Mouse (Mus musculus): ENCODE data around the gene Cnr1. TPM values are rescaled to one million over a fixed set of nuclear protein-coding genes. Genes with fewer than 3 reads are reported as not detected.
A peak's percentile ranks its signal among the peaks of the same experiment; 100 is the strongest.

Gene Cnr1
- polyA plus RNA-seq, 1 experiment from 2014 or later: 15.9 TPM

GRCm38 (mm10) chr4:33903812-33904340 is 20.5 kb upstream of the Cnr1 start:
- no peak overlapping the region for H3K4me3 ChIP-seq (ENCODE audit: low read depth, low read length)
- no peaks in the 10 kb centered on the region for H3K9me3 ChIP-seq (ENCODE audit: control insufficient read depth, low read length)
- H3K27me3 ChIP-seq (ENCODE audit: control insufficient read depth, insufficient read depth, low read length): no peaks in the 10 kb centered on the region
- no peak for ATAC-seq (ENCODE audit: low FRiP score)
- H3K4me2 ChIP-seq: no peak overlapping the region
- H3K4me1 ChIP-seq (ENCODE audit: control insufficient read depth, insufficient read depth, low read length): no peaks in the 10 kb centered on the region
- H3K27ac ChIP-seq (ENCODE audit: low read depth, low read length): no peak overlapping the region
- no peak overlapping the region for H3K9ac ChIP-seq (ENCODE audit: low read length)
- H3K36me3 ChIP-seq (ENCODE audit: control insufficient read depth, insufficient read depth, low read length): no peaks in the 10 kb centered on the region
- 71% methylated on average over 1 of the region's 1 CpGs for WGBS
- no peak for DNase-seq (ENCODE audit: low spot score, missing footprints)

GRCm38 (mm10) chr4:33904826-33905225 is 19.6 kb upstream of the Cnr1 start:
- no peak overlapping the region for H3K4me3 ChIP-seq (ENCODE audit: low read depth, low read length)
- DNase-seq (ENCODE audit: low spot score, missing footprints): no peak
- no peaks in the 10 kb centered on the region for H3K36me3 ChIP-seq (ENCODE audit: control insufficient read depth, insufficient read depth, low read length)
- no peak overlapping the region for H3K4me2 ChIP-seq
- no peak overlapping the region for H3K27ac ChIP-seq (ENCODE audit: low read depth, low read length)
- no peaks in the 10 kb centered on the region for H3K4me1 ChIP-seq (ENCODE audit: control insufficient read depth, insufficient read depth, low read length)
- no peaks in the 10 kb centered on the region for H3K27me3 ChIP-seq (ENCODE audit: control insufficient read depth, insufficient read depth, low read length)
- WGBS: 79% methylated on average over 4 of the region's 4 CpGs
- H3K9ac ChIP-seq (ENCODE audit: low read length): no peak overlapping the region
- ATAC-seq (ENCODE audit: low FRiP score): no peak
- no peaks in the 10 kb centered on the region for H3K9me3 ChIP-seq (ENCODE audit: control insufficient read depth, low read length)

GRCm38 (mm10) chr4:33908786-33909185 is 15.6 kb upstream of the Cnr1 start:
- no peaks in the 10 kb centered on the region for H3K36me3 ChIP-seq (ENCODE audit: control insufficient read depth, insufficient read depth, low read length)
- no peaks in the 10 kb centered on the region for H3K27me3 ChIP-seq (ENCODE audit: control insufficient read depth, insufficient read depth, low read length)
- no peak overlapping the region for H3K4me2 ChIP-seq
- no peaks in the 10 kb centered on the region for H3K4me1 ChIP-seq (ENCODE audit: control insufficient read depth, insufficient read depth, low read length)
- no peak overlapping the region for H3K9ac ChIP-seq (ENCODE audit: low read length)
- ATAC-seq (ENCODE audit: low FRiP score) (no peak), DNase-seq (ENCODE audit: low spot score, missing footprints) (no peak)
- no peaks in the 10 kb centered on the region for H3K9me3 ChIP-seq (ENCODE audit: control insufficient read depth, low read length)
- WGBS: 45% methylated on average over 3 of the region's 3 CpGs
- no peak overlapping the region for H3K4me3 ChIP-seq (ENCODE audit: low read depth, low read length)
- H3K27ac ChIP-seq (ENCODE audit: low read depth, low read length): no peak overlapping the region

- H3K9ac ChIP-seq (ENCODE audit: low read length): no peak overlapping the region
- no peaks in the 10 kb centered on the region for H3K36me3 ChIP-seq (ENCODE audit: control insufficient read depth, insufficient read depth, low read length)
- no peak for DNase-seq (ENCODE audit: low spot score, missing footprints)
- no peak overlapping the region for H3K4me3 ChIP-seq (ENCODE audit: low read depth, low read length)
- H3K4me2 ChIP-seq: no peak overlapping the region
- no peaks in the 10 kb centered on the region for H3K9me3 ChIP-seq (ENCODE audit: control insufficient read depth, low read length)
- no peak for ATAC-seq (ENCODE audit: low FRiP score)
- no peak overlapping the region for H3K27ac ChIP-seq (ENCODE audit: low read depth, low read length)
- no peaks in the 10 kb centered on the region for H3K27me3 ChIP-seq (ENCODE audit: control insufficient read depth, insufficient read depth, low read length)
- H3K4me1 ChIP-seq (ENCODE audit: control insufficient read depth, insufficient read depth, low read length): no peaks in the 10 kb centered on the region
- 84% methylated on average over 5 of the region's 5 CpGs for WGBS
These were observed 8.7 kb upstream of the Cnr1 start for GRCm38 (mm10) chr4:33915730-33916129.

GRCm38 (mm10) chr4:33920807-33921206 is 3.6 kb upstream of the Cnr1 start:
- Histone ChIP-seq H3K4me1 (ENCODE audit: control insufficient read depth, insufficient read depth, low read length) (no peaks in the 10 kb centered on the region; the same call in 1 of the 2 replicates), H3K9me3 (ENCODE audit: control insufficient read depth, low read length) (no peaks in the 10 kb centered on the region), H3K4me3 (ENCODE audit: low read depth, low read length) (no peak overlapping the region), H3K9ac (ENCODE audit: low read length) (no peak overlapping the region), H3K27me3 (ENCODE audit: control insufficient read depth, insufficient read depth, low read length) (peaks cover 24% of the 10 kb centered on the region), H3K36me3 (ENCODE audit: control insufficient read depth, insufficient read depth, low read length) (no peaks in the 10 kb centered on the region), H3K4me2 (no peak overlapping the region), H3K27ac (ENCODE audit: low read depth, low read length) (no peak overlapping the region)
- no peak for DNase-seq (ENCODE audit: low spot score, missing footprints)
- 55% methylated on average over 5 of the region's 5 CpGs for WGBS
- no peak for ATAC-seq (ENCODE audit: low FRiP score)

- no peak for ATAC-seq (ENCODE audit: low FRiP score)
- H3K27ac ChIP-seq (ENCODE audit: low read depth, low read length): no peak overlapping the region
- peaks cover 24% of the 10 kb centered on the region for H3K27me3 ChIP-seq (ENCODE audit: control insufficient read depth, insufficient read depth, low read length)
- H3K9me3 ChIP-seq (ENCODE audit: control insufficient read depth, low read length): no peaks in the 10 kb centered on the region
- peak overlapping the region; percentile 90 for H3K4me2 ChIP-seq
- 2% methylated on average over 19 of the region's 19 CpGs for WGBS
- H3K4me1 ChIP-seq (ENCODE audit: control insufficient read depth, insufficient read depth, low read length): no peaks in the 10 kb centered on the region; the same call in 1 of the 2 replicates
- H3K9ac ChIP-seq (ENCODE audit: low read length): peak overlapping the region; percentile 81; the same call in 1 of the 2 replicates
- H3K4me3 ChIP-seq (ENCODE audit: low read depth, low read length): peak overlapping the region; percentile 64
- no peaks in the 10 kb centered on the region for H3K36me3 ChIP-seq (ENCODE audit: control insufficient read depth, insufficient read depth, low read length)
- DNase-seq (ENCODE audit: low spot score, missing footprints): peak; percentile 97
These were observed 1.1 kb upstream of the Cnr1 start for GRCm38 (mm10) chr4:33923151-33923760.

- peak overlapping the region; percentile 74 for H3K27ac ChIP-seq (ENCODE audit: low read depth, low read length)
These were observed 596 bp upstream of the Cnr1 start for GRCm38 (mm10) chr4:33923761-33924233.

GRCm38 (mm10) chr4:33924889-33925245 is 474 bp downstream of the Cnr1 start:
- WGBS: 0% methylated on average over 20 of the region's 24 CpGs
- peak overlapping the region; percentile 81 for H3K9ac ChIP-seq (ENCODE audit: low read length)
- H3K4me3 ChIP-seq (ENCODE audit: low read depth, low read length): peak overlapping the region; percentile 64
- H3K4me2 ChIP-seq: peak overlapping the region; percentile 90
- H3K4me1 ChIP-seq (ENCODE audit: control insufficient read depth, insufficient read depth, low read length): no peaks in the 10 kb centered on the region; the same call in 1 of the 2 replicates
- peaks cover 24% of the 10 kb centered on the region for H3K27me3 ChIP-seq (ENCODE audit: control insufficient read depth, insufficient read depth, low read length)
- DNase-seq (ENCODE audit: low spot score, missing footprints): no peak
- no peaks in the 10 kb centered on the region for H3K36me3 ChIP-seq (ENCODE audit: control insufficient read depth, insufficient read depth, low read length)
- ATAC-seq (ENCODE audit: low FRiP score): no peak
- no peaks in the 10 kb centered on the region for H3K9me3 ChIP-seq (ENCODE audit: control insufficient read depth, low read length)
- peak overlapping the region; percentile 74 for H3K27ac ChIP-seq (ENCODE audit: low read depth, low read length)

More at GRCm38 (mm10) chr4:33923761-33924233, 596 bp upstream of the Cnr1 start:
- Histone ChIP-seq H3K36me3 (ENCODE audit: control insufficient read depth, insufficient read depth, low read length) (no peaks in the 10 kb centered on the region), H3K4me1 (ENCODE audit: control insufficient read depth, insufficient read depth, low read length) (no peaks in the 10 kb centered on the region; the same call in 1 of the 2 replicates), H3K4me2 (peak overlapping the region; percentile 90), H3K4me3 (ENCODE audit: low read depth, low read length) (peak overlapping the region; percentile 64), H3K9me3 (ENCODE audit: control insufficient read depth, low read length) (no peaks in the 10 kb centered on the region), H3K9ac (ENCODE audit: low read length) (peak overlapping the region; percentile 81), H3K27me3 (ENCODE audit: control insufficient read depth, insufficient read depth, low read length) (peaks cover 24% of the 10 kb centered on the region)
- ATAC-seq (ENCODE audit: low FRiP score) (peak; percentile 77), DNase-seq (ENCODE audit: low spot score, missing footprints) (no peak)
- WGBS: under 1% methylated on average over 45 of the region's 55 CpGs

GRCm38 (mm10) chr4:33925489-33925888 is 1.1 kb downstream of the Cnr1 start:
- H3K36me3 ChIP-seq (ENCODE audit: control insufficient read depth, insufficient read depth, low read length): no peaks in the 10 kb centered on the region
- H3K4me2 ChIP-seq: peak overlapping the region; percentile 90
- peak overlapping the region; percentile 64 for H3K4me3 ChIP-seq (ENCODE audit: low read depth, low read length)
- peaks cover 24% of the 10 kb centered on the region for H3K27me3 ChIP-seq (ENCODE audit: control insufficient read depth, insufficient read depth, low read length)
- H3K27ac ChIP-seq (ENCODE audit: low read depth, low read length): no peak overlapping the region
- WGBS: 56% methylated on average over 4 of the region's 4 CpGs
- peak overlapping the region; percentile 81; the same call in 1 of the 2 replicates for H3K9ac ChIP-seq (ENCODE audit: low read length)
- no peaks in the 10 kb centered on the region; the same call in 1 of the 2 replicates for H3K4me1 ChIP-seq (ENCODE audit: control insufficient read depth, insufficient read depth, low read length)
- H3K9me3 ChIP-seq (ENCODE audit: control insufficient read depth, low read length): no peaks in the 10 kb centered on the region
- ATAC-seq (ENCODE audit: low FRiP score) (no peak), DNase-seq (ENCODE audit: low spot score, missing footprints) (peak; percentile 90)
